Mouse (Mus musculus) liver, embryonic 11.5 days (tissue): ENCODE measurements around the gene Map3k15. TPM values are rescaled to one million over a fixed set of nuclear protein-coding genes. Genes with fewer than 3 reads are reported as not detected.

Source experiments
- ATAC-seq: fragments of 200-750 bp; cut with Nextera tagmentation; replicated peaks from 2 replicates; pipeline ENCODE4 v1.8.0; 2017; ENCODE audit warnings: moderate number of reproducible peaks, mild to moderate bottlenecking, moderate TSS enrichment, moderate library complexity; ENCODE audit not compliant: low FRiP score
- DNase-seq: peaks from one replicate; pipeline ENCODE4 v3.0.0-alpha.2; 2017; ENCODE audit warnings: low spot score
- H3K27ac ChIP-seq: fragments of 300-500 bp; sonication (generic); 2 replicates; pipeline ENCODE4 v1.5.1; 2014; ENCODE audit warnings: mild to moderate bottlenecking, low read depth, low read length, control low read depth
- H3K27me3 ChIP-seq: fragments of 300-500 bp; sonication (generic); replicated peaks from 2 replicates; pipeline ENCODE4 v1.6.1; 2014; ENCODE audit warnings: low read length, mixed read lengths; ENCODE audit not compliant: control insufficient read depth, insufficient read depth
- H3K36me3 ChIP-seq: fragments of 300-500 bp; sonication (generic); 2 replicates; pipeline ENCODE4 v1.6.1; 2014; ENCODE audit warnings: mild to moderate bottlenecking, low read length, moderate library complexity, mixed read lengths; ENCODE audit not compliant: control insufficient read depth, insufficient read depth
- H3K4me1 ChIP-seq: fragments of 300-500 bp; sonication (generic); replicated peaks from 2 replicates; pipeline ENCODE4 v1.6.1; 2014; ENCODE audit warnings: low read length, mixed read lengths; ENCODE audit not compliant: control insufficient read depth, insufficient read depth
- H3K4me2 ChIP-seq: fragments of 300-500 bp; sonication (generic); 2 replicates; pipeline ENCODE4 v1.6.1; 2014; ENCODE audit warnings: mild to moderate bottlenecking, control low read depth, moderate library complexity
- H3K4me3 ChIP-seq: fragments of 300-500 bp; sonication (generic); 2 replicates; pipeline ENCODE4 v1.5.1; 2014; ENCODE audit warnings: low read depth, low read length, control low read depth
- H3K9ac ChIP-seq: fragments of 300-500 bp; sonication (generic); 2 replicates; pipeline ENCODE4 v1.6.1; 2014; ENCODE audit warnings: low read depth, low read length, control low read depth
- H3K9me3 ChIP-seq: fragments of 300-500 bp; sonication (generic); 2 replicates; pipeline ENCODE4 v1.6.1; 2016; ENCODE audit warnings: low read length, inconsistent platforms, mixed read lengths; ENCODE audit not compliant: control insufficient read depth
- WGBS: fragments of 180-500 bp; shearing (Covaris S2); extraction: QIAGEN DNeasy Blood & Tissue Kit; methylation state at CpG from one replicate; pipeline ENCODE4 v1.1.7; 2014; 5-methylcytosine and 5-hydroxymethylcytosine counted together
- polyA plus RNA-seq: library from polyadenylated mRNA; unstranded; fragments of >200 nt; fragmentation: Nextera tagmentation; extraction: Ambion mirVana; gene quantifications from 2 replicates; pipeline ENCODE4 v1.2.1, GENCODE M21; 2014

Gene Map3k15
- polyA plus RNA-seq, 1 experiment from 2014 or later = 0.18 TPM

DNA sequence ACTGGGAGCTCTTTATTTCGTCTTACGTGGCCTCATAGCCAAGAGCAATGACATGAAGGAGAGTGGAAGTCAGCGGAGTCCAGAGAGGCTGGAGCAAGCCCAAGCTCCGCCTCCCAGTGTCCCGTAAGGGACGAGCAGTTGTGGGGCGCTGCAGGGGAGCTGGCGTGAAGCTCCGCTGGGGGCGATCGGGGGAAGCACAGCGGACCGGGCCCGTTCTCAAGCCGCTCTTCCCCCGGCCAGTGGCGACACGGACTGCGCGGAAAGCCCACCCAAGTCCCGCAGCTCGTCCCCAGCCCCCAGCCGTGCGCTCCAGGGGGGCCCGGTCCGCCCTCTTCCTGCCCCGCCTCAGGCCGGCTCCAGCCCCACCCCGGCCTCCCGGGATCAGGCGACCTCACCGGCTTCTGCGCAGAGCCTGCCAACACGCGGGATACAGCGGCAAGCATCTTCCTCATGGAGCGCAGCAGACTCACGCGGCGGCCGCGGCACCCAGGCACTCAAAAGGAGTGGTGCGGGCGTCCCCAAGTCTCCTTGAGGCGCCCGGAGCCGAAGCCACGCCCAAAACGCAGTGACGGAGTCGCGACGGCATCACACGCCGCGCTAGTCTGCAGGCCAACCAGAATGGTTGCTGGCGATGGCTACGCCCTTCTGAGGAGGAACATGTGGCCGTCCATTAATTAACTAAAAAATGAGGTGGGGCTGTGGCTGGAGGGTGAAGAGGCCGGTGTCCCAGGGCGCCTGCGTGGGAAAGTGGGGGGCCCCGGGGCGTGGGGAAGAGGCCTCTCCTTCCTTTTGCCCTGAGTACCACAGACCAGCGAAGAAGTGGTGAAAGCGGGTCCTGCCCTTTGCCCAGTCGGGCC lies 149.9 kb downstream of the Map3k15 start, which contains the start of gene Pdha1:
TSS of gene Pdha1 (minus strand) at position 553 of the 857 bp plus-strand sequence.
- DNase-seq = peak; percentile 74
- 15% methylated on average over 59 of the region's 67 CpGs for WGBS
- H3K4me2 ChIP-seq = peak within 1 kb of the TSS; percentile 67

DNA sequence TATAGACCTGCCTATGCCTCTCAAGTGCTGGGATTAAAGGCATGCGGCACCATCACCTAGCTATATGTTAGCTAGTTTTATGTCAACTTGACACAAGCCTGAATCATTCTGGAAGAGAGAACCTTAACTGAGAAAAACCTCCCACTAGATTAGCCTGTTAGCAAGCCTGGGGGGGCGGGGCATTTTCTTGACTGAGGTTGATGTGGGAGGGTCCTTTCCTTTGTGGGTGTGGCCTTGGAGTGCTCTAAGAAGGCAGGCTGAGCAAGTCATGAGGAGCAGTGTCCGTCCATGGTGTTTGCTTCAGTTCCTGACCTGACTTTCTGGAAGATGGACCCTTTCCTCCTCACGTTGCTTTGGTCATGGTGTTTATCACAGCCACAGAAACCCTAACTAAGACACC lies 158.6 kb downstream of the Map3k15 start:
- Histone ChIP-seq H3K36me3 (no peaks in the 10 kb centered on the region), H3K27me3 (no peaks in the 10 kb centered on the region), H3K4me1 (no peaks in the 10 kb centered on the region), H3K9ac (no peak overlapping the region), H3K4me2 (no peak overlapping the region), H3K9me3 (no peaks in the 10 kb centered on the region), H3K27ac (no peak overlapping the region), H3K4me3 (no peak overlapping the region)
- WGBS = 86% methylated on average over 4 of the region's 4 CpGs
- ATAC-seq (no peak), DNase-seq (no peak)

More for the DNA sequence above, 149.9 kb downstream of the Map3k15 start, which contains the start of gene Pdha1:
- peak within 1 kb of the TSS; percentile 72 for H3K4me3 ChIP-seq
- H3K27ac ChIP-seq = peak within 1 kb of the TSS; percentile 87
- no peaks in the 10 kb centered on the region for H3K9me3 ChIP-seq
- ATAC-seq = peak; percentile 96
- peak within 1 kb of the TSS; percentile 74 for H3K9ac ChIP-seq
- H3K27me3 ChIP-seq = no peaks in the 10 kb centered on the region; the same call in 1 of the 2 replicates
- no peaks in the 10 kb centered on the region for H3K36me3 ChIP-seq
- no peaks in the 10 kb centered on the region; the same call in 1 of the 2 replicates for H3K4me1 ChIP-seq

DNA sequence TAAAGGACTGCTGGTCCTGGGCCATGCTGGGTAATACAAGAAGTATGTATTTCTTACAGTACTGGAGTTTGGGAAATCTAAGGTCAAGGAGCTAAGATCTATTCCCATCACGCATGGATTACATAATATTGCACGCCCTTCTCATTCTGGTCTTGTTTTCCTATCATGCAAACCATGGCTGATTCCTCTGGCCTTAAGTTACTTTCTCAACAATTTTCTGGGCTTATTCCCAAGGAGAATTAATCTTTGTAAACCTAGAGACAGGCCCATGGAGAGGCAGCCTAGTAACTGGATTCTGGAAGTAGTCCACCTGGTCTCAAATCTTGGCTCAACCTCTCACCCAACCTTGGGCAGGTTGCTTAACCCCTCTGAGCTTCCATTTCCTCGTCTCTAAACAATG lies 159.2 kb downstream of the Map3k15 start:
- H3K4me3 ChIP-seq = no peak overlapping the region
- ATAC-seq = no peak

DNA sequence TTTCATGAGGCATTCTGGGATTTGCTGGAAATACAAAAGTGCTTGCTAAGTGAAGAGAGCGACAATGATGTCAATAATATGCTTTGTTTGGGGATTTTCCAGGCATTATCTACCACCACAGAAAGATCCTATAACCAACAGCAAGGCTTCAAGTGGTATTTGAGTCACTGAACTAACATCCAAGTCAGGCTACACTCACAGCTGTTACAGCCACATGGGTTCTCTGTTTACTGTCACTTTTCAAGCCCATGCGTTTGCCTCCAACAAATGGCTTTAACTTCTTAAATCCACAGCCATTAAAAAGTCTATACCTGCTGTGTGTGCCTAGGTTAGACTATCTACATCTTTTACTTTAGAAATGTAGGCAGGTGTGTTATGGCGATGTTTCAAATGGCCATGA lies 160.6 kb downstream of the Map3k15 start:
- no peaks in the 10 kb centered on the region for H3K27me3 ChIP-seq
- no peak overlapping the region for H3K4me3 ChIP-seq
- no peak overlapping the region for H3K27ac ChIP-seq
- no peaks in the 10 kb centered on the region for H3K9me3 ChIP-seq
- H3K4me1 ChIP-seq = no peaks in the 10 kb centered on the region
- H3K9ac ChIP-seq = no peak overlapping the region
- 86% methylated on average over 3 of the region's 3 CpGs for WGBS
- H3K4me2 ChIP-seq = no peak overlapping the region
- DNase-seq (no peak), ATAC-seq (no peak)
- no peaks in the 10 kb centered on the region for H3K36me3 ChIP-seq

More for the DNA sequence above, 159.2 kb downstream of the Map3k15 start:
- Histone ChIP-seq H3K9me3 (no peaks in the 10 kb centered on the region), H3K27ac (no peak overlapping the region), H3K9ac (no peak overlapping the region), H3K36me3 (no peaks in the 10 kb centered on the region), H3K4me1 (no peaks in the 10 kb centered on the region), H3K27me3 (no peaks in the 10 kb centered on the region), H3K4me2 (no peak overlapping the region)
- DNase-seq = no peak
- WGBS = 78% methylated on average over 3 of the region's 3 CpGs

DNA sequence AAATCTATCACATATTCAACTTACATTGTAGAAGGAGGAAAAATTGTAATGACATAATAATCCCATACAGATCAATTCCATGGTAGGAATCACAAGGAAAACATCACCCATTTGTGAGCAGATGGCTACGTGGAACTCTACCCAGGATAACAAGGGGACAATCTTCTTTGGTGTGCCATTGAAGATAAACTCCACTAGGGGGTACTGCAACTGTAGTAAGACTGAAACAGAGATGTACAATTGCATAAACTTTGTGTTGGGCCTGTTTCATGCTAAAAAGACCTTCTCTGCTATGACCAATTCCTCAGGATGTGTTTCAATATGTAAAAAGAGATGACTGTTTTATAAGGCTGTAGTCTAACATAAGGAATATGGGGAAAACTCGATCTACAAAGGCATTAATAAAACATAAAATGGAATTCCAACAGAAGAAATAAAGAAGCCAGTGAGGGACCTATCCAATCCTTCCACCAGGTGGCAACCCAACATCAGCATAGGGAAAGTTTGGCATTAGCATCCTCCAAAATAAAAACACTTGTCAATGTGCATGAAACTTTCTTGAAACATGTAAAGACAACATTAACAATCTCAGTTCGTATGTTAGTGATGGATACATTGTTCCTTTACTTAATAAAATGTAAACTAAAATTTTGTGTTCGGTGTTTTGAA lies 165.0 kb downstream of the Map3k15 start:
- Histone ChIP-seq H3K9ac (no peak overlapping the region), H3K4me3 (no peak overlapping the region), H3K36me3 (no peaks in the 10 kb centered on the region), H3K4me2 (no peak overlapping the region), H3K9me3 (no peaks in the 10 kb centered on the region), H3K4me1 (no peaks in the 10 kb centered on the region), H3K27ac (no peak overlapping the region), H3K27me3 (no peaks in the 10 kb centered on the region)
- ATAC-seq (no peak), DNase-seq (no peak)
- WGBS = 60% methylated on average over 4 of the region's 4 CpGs

DNA sequence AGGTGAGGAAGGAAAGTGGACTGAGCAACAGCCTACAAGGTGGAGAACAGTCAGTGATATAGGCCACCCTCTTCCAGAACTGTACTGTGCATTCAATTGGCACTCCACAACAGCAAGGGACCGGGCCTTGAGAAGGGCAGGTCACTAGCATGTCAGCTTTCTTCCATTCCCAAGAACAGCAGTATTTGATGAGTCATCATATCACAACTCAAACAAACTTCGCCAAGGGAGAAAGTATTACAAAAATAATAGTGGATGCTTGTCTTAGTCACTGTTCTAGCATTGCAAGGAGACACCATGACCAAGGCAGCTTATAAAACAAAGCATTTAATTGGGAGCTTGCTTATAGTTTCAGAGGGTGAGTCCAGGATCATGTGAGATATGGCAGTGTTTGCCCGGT lies 176.0 kb downstream of the Map3k15 start:
- WGBS = 81% methylated on average over 3 of the region's 3 CpGs
- Histone ChIP-seq H3K4me1 (no peaks in the 10 kb centered on the region), H3K27ac (no peak overlapping the region), H3K4me2 (no peak overlapping the region), H3K9ac (no peak overlapping the region), H3K4me3 (no peak overlapping the region), H3K27me3 (no peaks in the 10 kb centered on the region), H3K36me3 (no peaks in the 10 kb centered on the region), H3K9me3 (no peaks in the 10 kb centered on the region)
- DNase-seq (no peak), ATAC-seq (no peak)

DNA sequence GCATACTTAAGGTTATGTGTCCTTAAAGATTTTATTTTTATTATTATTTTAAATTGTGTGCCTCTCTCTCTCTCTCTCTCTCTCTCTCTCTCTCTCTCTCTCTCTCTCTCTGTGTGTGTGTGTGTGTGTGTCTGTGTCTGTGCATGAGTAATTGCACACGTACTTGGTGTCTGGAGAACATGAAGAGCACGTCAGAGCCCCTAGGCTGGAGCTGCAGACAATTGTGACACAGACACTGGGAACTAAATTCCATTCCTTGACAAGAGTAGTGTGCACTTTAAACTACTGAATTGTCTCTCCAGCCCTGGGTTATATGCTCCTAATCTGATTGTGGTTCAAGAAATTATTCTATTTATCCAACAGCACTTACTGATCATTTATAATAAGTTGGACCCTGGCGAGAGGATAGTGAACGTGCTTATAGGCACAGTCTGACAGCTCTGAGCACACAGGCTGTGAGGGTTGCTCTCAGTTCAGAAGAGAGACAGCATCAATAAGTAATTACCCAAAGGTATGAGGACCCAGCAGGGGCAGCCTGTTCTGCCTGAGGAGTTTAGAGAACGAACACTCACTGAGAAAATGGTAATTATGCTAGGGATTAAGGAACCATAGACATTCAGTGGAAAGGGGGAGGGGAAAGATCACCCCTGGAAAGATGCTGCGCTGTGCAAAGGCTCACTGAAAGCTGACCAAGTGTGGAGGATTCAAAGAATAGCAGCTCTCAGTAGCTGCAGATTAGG lies 178.2 kb downstream of the Map3k15 start:
- Histone ChIP-seq H3K4me2 (no peak overlapping the region), H3K27me3 (no peaks in the 10 kb centered on the region), H3K27ac (no peak overlapping the region), H3K36me3 (no peaks in the 10 kb centered on the region), H3K4me1 (no peaks in the 10 kb centered on the region), H3K4me3 (no peak overlapping the region), H3K9me3 (no peaks in the 10 kb centered on the region), H3K9ac (no peak overlapping the region)
- DNase-seq = no peak
- 48% methylated on average over 6 of the region's 6 CpGs for WGBS
- no peak for ATAC-seq

DNA sequence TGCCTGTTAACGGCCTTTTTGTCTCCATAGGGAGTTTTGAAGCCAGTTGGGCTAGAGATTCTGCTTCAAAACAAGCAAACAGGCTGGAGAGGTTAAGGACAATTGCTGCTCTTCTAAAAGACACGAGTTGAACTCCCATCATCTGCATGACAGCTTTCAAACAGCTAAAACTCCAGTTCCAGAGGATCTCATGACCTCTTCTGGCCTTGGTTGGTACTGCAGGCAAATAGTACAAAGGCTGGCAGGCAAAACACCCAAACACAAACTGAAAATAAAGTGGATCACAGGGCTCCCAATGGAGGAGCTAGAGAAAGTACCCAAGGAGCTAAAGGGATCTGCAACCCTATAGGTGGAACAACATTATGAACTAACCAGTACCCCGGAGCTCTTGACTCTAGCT lies 181.9 kb downstream of the Map3k15 start:
- H3K4me3 ChIP-seq = no peak overlapping the region
- no peaks in the 10 kb centered on the region for H3K36me3 ChIP-seq
- H3K9ac ChIP-seq = no peak overlapping the region
- ATAC-seq = no peak
- no peak overlapping the region for H3K4me2 ChIP-seq
- H3K9me3 ChIP-seq = no peaks in the 10 kb centered on the region
- no peaks in the 10 kb centered on the region for H3K27me3 ChIP-seq
- 12% methylated on average over 2 of the region's 3 CpGs for WGBS
- DNase-seq = no peak
- no peak overlapping the region for H3K27ac ChIP-seq
- H3K4me1 ChIP-seq = no peaks in the 10 kb centered on the region
